Mouse (Mus musculus): ENCODE results near the gene Prkcd.
"Not testable (repeated sequence)": the region's sequence is repeated elsewhere in the genome, so short reads cannot be mapped to it uniquely, and the experiment has no call there.

Prkcd gene

GRCm38 (mm10) chr14:30608176-30608575, 17.8 kb downstream of the Prkcd start:
- no peak for DNase-seq (ENCODE audit: low read depth, low spot score)

DNA sequence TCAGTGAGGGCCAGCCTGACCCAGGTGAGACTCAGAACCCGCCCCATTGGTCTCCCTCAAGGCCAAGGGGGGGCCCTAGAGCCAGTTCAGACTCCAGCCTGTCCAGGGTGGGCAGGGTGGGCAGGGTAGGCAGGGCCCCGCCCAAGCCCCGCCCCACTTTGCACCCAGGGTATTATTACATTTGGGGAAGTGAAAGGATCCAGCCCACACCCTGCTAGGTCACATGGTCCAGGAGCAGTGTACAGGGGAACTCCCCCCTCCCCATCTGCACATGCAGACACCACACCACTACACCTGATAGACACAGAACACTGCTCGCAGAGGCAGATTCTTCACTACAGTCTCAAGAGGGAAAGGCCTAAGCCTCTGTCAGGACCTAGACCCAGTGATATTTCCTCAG, 18.3 kb downstream of the Prkcd start:
- no peak for DNase-seq (ENCODE audit: low read depth, low spot score)

GRCm38 (mm10) chr14:30606817-30607216, 19.2 kb downstream of the Prkcd start:
- no peak for DNase-seq (ENCODE audit: low read depth, low spot score)

DNA sequence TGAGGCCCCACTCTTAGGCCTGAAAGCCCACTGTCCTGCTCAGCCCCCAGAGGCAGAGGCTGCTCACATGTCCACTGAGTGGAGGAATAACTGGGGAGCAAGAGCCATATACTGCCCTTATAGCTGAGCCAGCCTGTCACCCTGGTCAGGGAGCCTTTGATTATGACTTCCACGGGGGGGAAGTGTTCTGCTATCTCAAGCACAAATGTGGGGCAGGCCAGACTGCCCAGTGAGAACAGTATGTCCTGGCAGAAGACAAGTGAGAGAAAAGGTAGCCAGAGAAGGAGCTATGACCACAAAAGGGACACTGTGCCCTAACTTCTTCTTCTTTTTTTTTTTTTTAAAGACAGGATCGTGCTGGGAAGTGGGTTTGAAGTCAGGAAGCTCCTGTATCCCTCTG, 28.9 kb downstream of the Prkcd start:
- DNase-seq (ENCODE audit: low read depth, low spot score) = no peak

DNA sequence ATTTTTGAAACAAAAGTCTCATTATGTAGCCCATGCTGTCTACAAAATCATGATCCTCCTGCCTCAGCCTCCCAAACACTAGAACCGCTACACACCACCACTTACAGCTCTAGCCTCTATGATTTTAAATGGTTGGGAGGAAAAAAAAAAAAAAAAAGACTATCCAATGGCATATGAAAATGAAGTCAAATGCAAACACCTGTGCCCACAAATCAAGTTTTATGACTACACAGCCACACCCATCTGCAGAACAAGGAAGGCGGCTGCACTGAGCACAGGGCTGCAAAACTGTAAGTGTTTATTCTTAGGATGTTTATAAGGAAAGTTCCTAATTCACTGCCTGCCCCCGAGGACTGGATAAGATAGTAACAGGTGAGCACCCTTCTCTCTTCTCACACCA, 29.6 kb downstream of the Prkcd start:
- DNase-seq (ENCODE audit: low read depth, low spot score) = no peak

GRCm38 (mm10) chr14:30595576-30596313, 30.3 kb downstream of the Prkcd start:
- no peak for DNase-seq (ENCODE audit: low read depth, low spot score)

GRCm38 (mm10) chr14:30594092-30594695, 31.8 kb downstream of the Prkcd start:
- no peak for DNase-seq (ENCODE audit: low read depth, low spot score)

DNA sequence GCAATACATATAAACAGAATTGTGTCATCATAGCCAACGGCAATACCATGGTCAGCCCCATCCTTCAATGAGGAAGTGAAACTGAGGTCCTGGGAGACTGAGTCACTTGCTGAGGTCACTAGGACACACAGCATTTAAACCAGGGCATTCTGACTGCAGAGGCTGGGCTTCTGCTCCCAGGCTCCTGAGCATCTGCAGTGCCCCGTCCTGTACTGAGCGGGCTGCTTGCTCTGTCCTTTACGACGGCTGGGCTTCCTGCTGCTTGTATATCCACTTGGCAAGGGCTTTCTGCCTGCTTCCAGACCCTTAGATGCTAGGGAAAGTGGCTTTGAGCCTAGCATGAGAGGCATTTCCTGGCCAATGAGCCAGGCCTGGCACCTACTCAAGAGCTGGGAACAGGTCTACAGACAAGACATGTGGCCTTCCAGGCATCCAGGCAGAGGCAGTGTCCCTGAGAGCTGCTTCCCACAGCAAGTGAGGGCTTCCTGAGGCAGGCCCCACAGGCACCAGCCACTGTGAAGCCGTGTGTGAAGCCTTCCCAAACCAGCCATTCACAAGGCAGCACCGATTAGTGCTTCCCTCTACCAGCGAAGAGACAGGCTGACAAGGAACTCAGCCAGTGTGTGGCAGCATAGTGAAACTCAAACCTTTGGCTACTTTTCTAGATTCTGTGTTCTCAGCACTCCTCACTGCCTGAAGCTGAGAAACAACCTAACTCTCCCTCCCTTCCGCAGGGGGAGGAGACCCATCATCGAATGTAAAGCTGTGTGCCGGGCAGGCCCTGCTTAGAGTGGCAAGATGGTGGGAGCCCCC, 32.5 kb downstream of the Prkcd start:
- no peak for DNase-seq (ENCODE audit: low read depth, low spot score)

GRCm38 (mm10) chr14:30591417-30591816, 34.6 kb downstream of the Prkcd start:
- DNase-seq (ENCODE audit: low read depth, low spot score) = no peak

DNA sequence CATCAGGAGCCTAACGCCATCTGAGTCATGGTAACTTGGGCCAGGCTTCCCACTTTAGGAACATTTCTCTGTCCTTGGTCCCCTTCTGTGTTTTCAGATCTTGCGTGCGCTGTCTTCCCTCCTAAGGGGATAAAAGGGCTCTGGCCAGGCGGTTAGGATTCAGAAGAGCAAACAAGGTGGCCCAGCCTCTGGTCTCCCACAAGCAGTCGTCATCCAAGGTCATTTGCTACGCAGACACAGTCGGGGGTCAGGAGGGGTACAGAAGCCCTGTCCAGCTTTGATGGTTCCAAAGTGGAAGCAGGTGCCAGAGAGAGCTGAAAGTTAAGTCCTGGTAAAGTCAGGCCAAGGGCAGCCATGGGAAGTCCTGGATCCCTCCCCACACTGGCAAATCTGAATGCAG, 35.1 kb downstream of the Prkcd start:
- DNase-seq (ENCODE audit: low read depth, low spot score) = no peak

DNA sequence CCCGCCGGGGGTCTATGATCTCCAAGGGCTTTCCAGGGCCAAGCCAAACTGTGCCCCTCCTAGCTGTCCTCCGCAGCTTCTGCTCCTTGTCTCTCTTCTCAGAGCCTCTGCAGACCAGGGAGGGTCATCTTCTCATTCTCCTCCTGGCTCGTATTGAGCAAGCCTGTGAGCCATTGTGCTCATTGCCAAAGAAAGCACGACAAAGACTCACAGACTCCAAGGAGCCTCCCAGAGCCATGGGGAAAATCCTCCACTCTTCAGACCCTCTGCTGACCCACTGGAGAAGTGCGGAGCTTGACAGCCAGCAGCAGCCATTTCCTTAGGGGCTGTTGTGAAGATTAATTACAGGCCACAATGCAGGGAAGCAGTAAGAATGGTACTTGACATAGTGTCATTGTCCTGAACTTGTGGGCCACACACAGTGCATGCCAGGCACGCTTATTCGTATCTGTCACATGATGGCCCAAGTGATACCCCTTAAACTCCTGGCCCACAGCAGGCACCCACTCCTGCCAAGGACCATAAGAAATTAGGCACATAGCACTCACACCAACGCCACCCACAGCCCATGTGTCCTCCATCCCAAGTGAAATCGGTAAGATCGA, 35.9 kb downstream of the Prkcd start:
- no peak for DNase-seq (ENCODE audit: low read depth, low spot score)

DNA sequence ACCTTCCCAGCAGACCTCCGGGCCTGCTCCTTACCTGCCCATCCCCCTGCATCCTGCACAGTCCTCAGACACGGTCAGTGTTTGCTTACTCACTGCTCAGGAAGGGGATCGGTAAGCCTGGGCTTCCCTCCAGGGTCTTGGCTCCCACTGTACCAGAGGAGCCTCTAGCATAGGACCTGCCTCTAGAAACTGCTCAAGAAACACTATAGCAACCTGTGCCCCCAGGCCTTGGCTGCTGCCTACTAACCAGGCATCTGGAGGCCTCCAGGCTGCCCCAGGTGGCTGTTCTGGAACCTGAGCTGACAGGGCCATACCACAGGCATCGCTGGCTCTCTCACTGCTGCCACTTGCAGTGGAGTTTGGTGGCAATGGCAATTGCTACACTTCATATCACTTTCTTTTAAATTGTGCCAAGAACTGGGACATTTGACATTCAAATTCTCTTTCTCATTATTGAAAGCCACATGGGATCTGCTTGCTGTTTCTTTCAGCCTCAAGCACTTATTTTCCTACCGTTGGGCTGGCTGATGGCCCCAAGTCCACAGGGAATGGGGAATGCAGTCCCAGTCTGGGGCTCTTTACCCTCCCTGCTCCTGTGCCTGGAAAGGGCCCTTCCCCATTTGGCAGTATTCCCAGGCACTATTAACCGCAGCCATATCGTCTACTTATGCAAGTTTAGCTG, 39.1 kb downstream of the Prkcd start:
- no peak for DNase-seq (ENCODE audit: low read depth, low spot score)

DNA sequence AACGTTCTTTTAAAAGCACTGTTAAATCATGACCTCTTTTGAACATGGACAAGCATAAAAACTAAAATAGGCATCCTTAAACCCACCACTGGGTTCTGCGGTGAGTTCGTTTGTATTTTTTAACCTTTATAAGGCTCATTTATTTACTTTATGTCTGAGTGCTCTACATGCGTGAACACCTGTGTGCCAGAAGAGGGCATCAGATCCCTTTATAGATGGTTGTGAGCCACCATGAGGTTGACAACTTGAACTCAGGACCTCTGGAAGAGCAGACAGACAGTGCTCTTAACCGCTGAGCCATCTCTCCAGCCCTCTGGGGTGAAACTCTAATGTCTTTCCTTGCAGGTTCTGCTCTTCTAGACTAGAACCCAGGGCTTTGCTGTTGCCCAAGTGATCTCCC, 40.7 kb downstream of the Prkcd start:
- no peak for DNase-seq (ENCODE audit: low read depth, low spot score)

GRCm38 (mm10) chr14:30584497-30585251, 41.3 kb downstream of the Prkcd start:
- no peak for DNase-seq (ENCODE audit: low read depth, low spot score)

DNA sequence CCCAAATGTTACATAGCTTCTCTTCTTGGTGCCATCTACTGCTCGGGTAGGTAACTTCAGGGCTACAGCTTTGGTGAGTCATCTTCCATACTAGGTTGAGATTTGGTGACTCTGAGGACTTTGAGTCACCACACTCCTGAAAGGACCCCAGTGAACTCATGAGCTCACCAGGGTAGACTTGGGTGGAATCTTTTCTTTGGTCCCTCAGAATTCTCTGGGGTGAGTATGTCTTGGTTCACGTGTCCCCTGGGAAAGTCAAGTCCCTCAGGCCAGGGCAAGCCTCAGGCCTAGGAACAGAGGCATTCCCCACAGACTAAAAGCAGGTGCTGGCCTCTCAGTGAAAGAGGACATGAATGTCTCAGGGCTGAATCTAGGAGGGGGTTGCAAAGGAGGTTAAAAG, 41.9 kb downstream of the Prkcd start:
- DNase-seq (ENCODE audit: low read depth, low spot score) = no peak

DNA sequence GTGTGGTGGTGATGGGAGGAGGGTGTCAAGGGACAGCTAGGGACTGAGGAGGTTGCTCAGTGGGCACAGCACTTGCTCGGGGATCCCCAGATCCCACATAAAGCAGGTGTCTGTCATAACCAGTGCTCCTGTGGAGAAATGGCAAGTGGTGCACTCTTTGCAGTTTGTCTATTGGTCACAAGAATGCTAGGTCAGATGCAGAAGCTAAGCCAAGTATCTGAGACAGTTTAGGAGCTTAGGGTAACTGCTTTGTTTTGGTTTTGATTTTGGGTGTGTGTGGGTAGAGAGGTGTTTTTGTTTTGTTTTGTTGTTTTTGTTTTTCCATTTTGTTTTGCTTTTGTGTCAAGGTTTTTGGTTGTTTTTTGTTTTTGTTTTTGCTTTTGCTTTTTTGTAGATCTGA, 44.8 kb downstream of the Prkcd start:
- DNase-seq (ENCODE audit: low read depth, low spot score) = no peak

GRCm38 (mm10) chr14:30579882-30580281, 46.1 kb downstream of the Prkcd start:
- no peak for DNase-seq (ENCODE audit: low read depth, low spot score)

- DNase-seq (ENCODE audit: low read depth, low spot score) = no peak
These were observed 46.8 kb downstream of the Prkcd start for GRCm38 (mm10) chr14:30579180-30579579.

DNA sequence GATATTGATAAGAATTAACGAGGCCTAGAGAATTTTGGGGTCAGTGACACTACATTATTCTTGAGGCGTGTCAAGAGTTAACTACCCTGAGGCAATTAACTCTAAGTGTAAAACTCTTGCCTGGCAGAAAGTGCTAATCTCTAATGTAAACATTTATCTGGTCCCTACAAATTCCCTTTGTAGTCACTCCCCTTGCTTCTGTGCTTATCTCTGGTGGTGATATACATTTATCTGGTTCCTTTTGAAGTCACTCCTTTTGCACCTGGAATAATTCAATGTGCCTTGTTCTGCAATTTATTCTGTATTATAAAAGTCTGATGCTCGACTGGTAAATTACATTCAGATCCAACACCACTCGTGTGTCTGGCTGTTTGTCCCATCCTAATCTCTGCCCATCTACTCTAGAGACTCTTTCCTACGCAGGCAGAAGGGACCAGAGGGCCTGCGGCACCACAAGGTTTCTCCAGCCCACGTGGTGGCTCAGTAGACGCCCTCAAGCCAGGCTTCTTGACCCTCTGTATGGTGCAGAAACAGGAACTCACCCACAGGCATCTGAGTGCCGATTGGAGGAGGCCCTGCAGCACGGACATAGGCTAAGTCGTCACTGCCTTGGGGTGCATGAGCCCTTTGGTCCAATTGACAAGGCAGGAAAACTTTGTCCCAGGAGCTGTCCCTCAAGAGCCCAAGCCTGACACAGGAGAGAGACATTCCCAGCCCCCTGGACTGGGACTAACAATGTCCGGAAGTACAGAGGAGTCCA, 48.5 kb downstream of the Prkcd start:
- DNase-seq (ENCODE audit: low read depth, low spot score) = not testable (repeated sequence)

DNA sequence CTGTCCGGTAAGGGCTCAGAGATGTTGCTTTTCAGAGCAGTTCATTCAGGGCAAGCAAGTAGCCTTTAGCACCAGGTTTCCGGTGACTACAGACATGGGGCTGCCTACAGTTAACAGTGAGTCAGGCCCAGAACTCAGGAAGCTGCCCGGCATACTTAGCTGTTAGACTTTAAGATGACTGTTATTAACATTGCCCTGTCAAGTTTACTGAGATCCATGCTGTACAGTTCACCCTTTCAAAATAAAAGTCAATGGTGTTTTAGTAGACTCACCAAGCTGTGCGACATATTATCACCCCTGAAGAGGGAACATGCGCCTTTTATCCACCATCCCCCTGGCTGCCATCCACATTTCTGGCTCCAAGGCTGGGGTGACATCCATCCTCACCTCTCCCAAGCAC, 49.8 kb downstream of the Prkcd start:
- no peak for DNase-seq (ENCODE audit: low read depth, low spot score)

All from WW6 (cell line).